Mouse (Mus musculus): Measurements from ENCODE around the gene 2900026A02Rik. TPM values are rescaled to one million over a fixed set of nuclear protein-coding genes. Genes with fewer than 3 reads are reported as not detected.

2900026A02Rik gene
- polyA plus RNA-seq (2012; rRNA removed): 4.9 and 5.0 TPM in 2 replicates

GRCm38 (mm10) chr5:113221147-113221865, at the start of gene 2900026A02Rik:
Gene 2900026A02Rik (minus strand): TSS chr5:113221236.

GRCm38 (mm10) chr5:113226632-113227102, 5.6 kb upstream of the 2900026A02Rik start, which contains the start of gene Tmem211:
Gene Tmem211 (plus strand): TSS chr5:113226909.

GRCm38 (mm10) chr5:113081439-113081838, 139.6 kb downstream of the 2900026A02Rik start, which contains the start of gene Crybb3:
Gene Crybb3 (minus strand): TSS chr5:113081584.

GRCm38 (mm10) chr5:113070017-113070416, 151.0 kb downstream of the 2900026A02Rik start, which contains the start of gene Crybb2:
Gene Crybb2 (minus strand): TSS chr5:113070117.

Other genes starting within 250 kb of the 2900026A02Rik start
- 6.9 and 10.4 TPM in 2 replicates for gene Grk3, start 205.4 kb downstream of the 2900026A02Rik start, polyA plus RNA-seq (2012; rRNA removed)
- not detected in 2 replicates for gene Crybb2, start 151.1 kb downstream of the 2900026A02Rik start, polyA plus RNA-seq (2012; rRNA removed)
- gene Crybb3, start 139.7 kb downstream of the 2900026A02Rik start, polyA plus RNA-seq (2012; rRNA removed): 2.7 and 4.0 TPM in 2 replicates
- 0.14 TPM in 2 replicates for gene Tmem211, start 5.7 kb upstream of the 2900026A02Rik start, polyA plus RNA-seq (2012; rRNA removed)
- 12.8 TPM in 2 replicates for gene Sgsm1, start 89.5 kb upstream of the 2900026A02Rik start, polyA plus RNA-seq (2012; rRNA removed)
- not detected in 2 replicates for gene Aym1, start 136.1 kb upstream of the 2900026A02Rik start, polyA plus RNA-seq (2012; rRNA removed)

Data from central nervous system, embryonic 11.5 days (tissue).